ENCODE assay signal across 21 mouse cellular contexts in the genomic region with DNA sequence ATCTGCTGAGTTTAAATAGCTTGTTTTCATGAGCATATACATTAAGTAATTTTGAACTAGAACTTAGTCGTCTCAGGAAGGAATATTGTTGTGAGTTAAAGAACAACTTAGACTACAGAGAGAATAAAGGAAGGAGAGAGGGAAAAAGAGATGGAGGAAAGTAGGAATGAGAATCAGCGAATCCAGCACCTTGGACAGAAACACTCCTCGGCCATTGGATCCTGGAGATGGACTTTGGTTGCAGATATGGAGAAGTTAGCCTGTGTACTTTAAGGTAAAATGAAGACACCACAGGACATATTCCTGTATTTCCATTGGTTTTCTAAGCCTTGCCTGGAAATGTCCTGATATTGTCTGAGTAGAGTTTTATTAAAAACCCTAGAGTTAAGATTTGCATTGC.
DNase-seq lines count a peak whose midpoint lies in the region; ATAC-seq and TF ChIP-seq lines count a peak whose summit lies in the region.
"Had no signal": no experiment of that assay in that cellular context is flagged by ENCODE, and none has a peak within 500 bp of the region (broad histone marks: within the 10 kb centered on the region; RNA-seq: fewer than 3 reads in every experiment).

No protein-coding gene starts in this region.

- no peak overlapping the region for H3K4me3 ChIP-seq in embryonic facial prominence, embryonic 11.5 days (ENCODE audit: low read depth, low read length)
- H3K4me3 ChIP-seq in embryonic facial prominence, embryonic 10.5 days, result no peak overlapping the region
- no peak overlapping the region for H3K4me3 ChIP-seq in kidney, adult 2 months (ENCODE audit: insufficient read depth, low read depth, low read length)
- H3K4me3 ChIP-seq in neural tube, embryonic 11.5 days (ENCODE audit: low read depth, low read length), result no peak overlapping the region
- no peak overlapping the region for H3K4me3 ChIP-seq in neural tube, embryonic 15.5 days (replicated peaks)
- no peak overlapping the region for H3K4me3 ChIP-seq in limb, embryonic 14.5 days (replicated peaks; ENCODE audit: low read length)
- H3K4me3 ChIP-seq in liver, embryonic 12.5 days, result no peak overlapping the region
- H3K4me3 ChIP-seq: embryonic facial prominence, embryonic 12.5 days; forebrain, embryonic 12.5 days; heart, embryonic 12.5 days; hindbrain, embryonic 12.5 days had no signal

- no peak for ATAC-seq in embryonic facial prominence, embryonic 11.5 days (replicated peaks; ENCODE audit: insufficient number of reproducible peaks, low FRiP score, low TSS enrichment, low read depth)
- ATAC-seq in neural tube, embryonic 11.5 days (ENCODE audit: insufficient read depth, low FRiP score, low TSS enrichment), result no peak
- ATAC-seq in neural tube, embryonic 15.5 days (ENCODE audit: low FRiP score), result no peak
- ATAC-seq in limb, embryonic 14.5 days (ENCODE audit: low FRiP score, low read depth), result no peak
- ATAC-seq in liver, embryonic 12.5 days, result no peak
- ATAC-seq: forebrain, embryonic 16.5 days; hindbrain, embryonic 16.5 days; inflammation-experienced regulatory T-cells, adult 6 months had no signal

- H3K27me3 ChIP-seq in embryonic facial prominence, embryonic 11.5 days (ENCODE audit: control insufficient read depth, insufficient read depth, low read length), result no peaks in the 10 kb centered on the region
- no peaks in the 10 kb centered on the region for H3K27me3 ChIP-seq in embryonic facial prominence, embryonic 10.5 days (replicated peaks; ENCODE audit: low read depth, poor library complexity, severe bottlenecking)
- no peaks in the 10 kb centered on the region for H3K27me3 ChIP-seq in kidney, adult 2 months (replicated peaks; ENCODE audit: control insufficient read depth, insufficient read depth, low read length)
- no peaks in the 10 kb centered on the region for H3K27me3 ChIP-seq in neural tube, embryonic 11.5 days (ENCODE audit: control insufficient read depth, insufficient read depth, low read length)
- H3K27me3 ChIP-seq in neural tube, embryonic 15.5 days (replicated peaks), result no peaks in the 10 kb centered on the region
- H3K27me3 ChIP-seq in limb, embryonic 14.5 days (ENCODE audit: control insufficient read depth, insufficient read depth, low read length), result no peaks in the 10 kb centered on the region
- H3K27me3 ChIP-seq in liver, embryonic 12.5 days (replicated peaks), result no peaks in the 10 kb centered on the region
- H3K27me3 ChIP-seq: CH12.LX; embryonic facial prominence, embryonic 12.5 days; forebrain, embryonic 12.5 days; heart, embryonic 12.5 days; hindbrain, embryonic 12.5 days had no signal

- H3K27ac ChIP-seq in embryonic facial prominence, embryonic 11.5 days (replicated peaks; ENCODE audit: low read depth, low read length), result no peak overlapping the region
- H3K27ac ChIP-seq in embryonic facial prominence, embryonic 10.5 days (replicated peaks), result no peak overlapping the region
- H3K27ac ChIP-seq in kidney, adult 2 months (ENCODE audit: insufficient read depth, low read depth, low read length), result no peak overlapping the region
- no peak overlapping the region for H3K27ac ChIP-seq in neural tube, embryonic 11.5 days (ENCODE audit: low read depth, low read length)
- H3K27ac ChIP-seq in neural tube, embryonic 15.5 days (replicated peaks), result no peak overlapping the region
- H3K27ac ChIP-seq in limb, embryonic 14.5 days (replicated peaks; ENCODE audit: low read depth, low read length), result no peak overlapping the region
- no peak overlapping the region for H3K27ac ChIP-seq in liver, embryonic 12.5 days
- H3K27ac ChIP-seq: embryonic facial prominence, embryonic 12.5 days; forebrain, embryonic 12.5 days; hindbrain, embryonic 12.5 days had no signal

- no peaks in the 10 kb centered on the region for H3K36me3 ChIP-seq in embryonic facial prominence, embryonic 11.5 days (replicated peaks; ENCODE audit: control insufficient read depth, insufficient read depth, low read depth, low read length)
- H3K36me3 ChIP-seq in embryonic facial prominence, embryonic 10.5 days (replicated peaks), result no peaks in the 10 kb centered on the region
- H3K36me3 ChIP-seq in kidney, adult 2 months (ENCODE audit: control insufficient read depth, insufficient read depth, low read length), result no peaks in the 10 kb centered on the region
- H3K36me3 ChIP-seq in neural tube, embryonic 11.5 days (ENCODE audit: control insufficient read depth, insufficient read depth, low read length), result no peaks in the 10 kb centered on the region
- H3K36me3 ChIP-seq in neural tube, embryonic 15.5 days, result no peaks in the 10 kb centered on the region
- no peaks in the 10 kb centered on the region for H3K36me3 ChIP-seq in limb, embryonic 14.5 days (ENCODE audit: control insufficient read depth, insufficient read depth, low read length)
- no peaks in the 10 kb centered on the region for H3K36me3 ChIP-seq in liver, embryonic 12.5 days
- H3K36me3 ChIP-seq: embryonic facial prominence, embryonic 12.5 days; forebrain, embryonic 12.5 days; heart, embryonic 12.5 days; hindbrain, embryonic 12.5 days had no signal

- no peak for TF ChIP-seq CTCF in kidney, adult 2 months (conservative IDR thresholded peaks at IDR 0.05; ENCODE audit: insufficient read depth, insufficient read length, low read depth, low read length)

- H3K9me3 ChIP-seq in embryonic facial prominence, embryonic 11.5 days (replicated peaks; ENCODE audit: control insufficient read depth, low read length), result no peaks in the 10 kb centered on the region
- no peaks in the 10 kb centered on the region for H3K9me3 ChIP-seq in embryonic facial prominence, embryonic 10.5 days
- H3K9me3 ChIP-seq in neural tube, embryonic 11.5 days (ENCODE audit: control insufficient read depth, low read length), result no peaks in the 10 kb centered on the region
- H3K9me3 ChIP-seq in neural tube, embryonic 15.5 days (replicated peaks), result no peaks in the 10 kb centered on the region
- H3K9me3 ChIP-seq in limb, embryonic 14.5 days (ENCODE audit: control insufficient read depth, low read length), result no peaks in the 10 kb centered on the region
- H3K9me3 ChIP-seq in liver, embryonic 12.5 days (replicated peaks), result no peaks in the 10 kb centered on the region
- H3K9me3 ChIP-seq: embryonic facial prominence, embryonic 12.5 days; forebrain, embryonic 12.5 days; heart, embryonic 12.5 days; hindbrain, embryonic 12.5 days had no signal

- H3K4me2 ChIP-seq in embryonic facial prominence, embryonic 11.5 days (ENCODE audit: low read depth, low read length), result no peak overlapping the region
- H3K4me2 ChIP-seq in neural tube, embryonic 11.5 days (ENCODE audit: low read depth), result no peak overlapping the region
- no peak overlapping the region for H3K4me2 ChIP-seq in neural tube, embryonic 15.5 days
- H3K4me2 ChIP-seq in limb, embryonic 14.5 days (replicated peaks; ENCODE audit: low read depth, low read length, severe bottlenecking), result no peak overlapping the region
- no peak overlapping the region for H3K4me2 ChIP-seq in liver, embryonic 12.5 days
- H3K4me2 ChIP-seq: embryonic facial prominence, embryonic 12.5 days; forebrain, embryonic 12.5 days; heart, embryonic 12.5 days; hindbrain, embryonic 12.5 days had no signal

- DNase-seq in embryonic facial prominence, embryonic 11.5 days (ENCODE audit: low spot score), result peak; percentile 40
- no peak for DNase-seq in embryonic facial prominence, embryonic 10.5 days (ENCODE audit: low spot score)
- DNase-seq in kidney, postnatal 10 days, result peak; percentile 13
- no peak for DNase-seq in kidney, adult 2 months
- peak; percentile 11 for DNase-seq in neural tube, embryonic 11.5 days (ENCODE audit: low spot score)
- peak; percentile 44 for DNase-seq in limb, embryonic 14.5 days (ENCODE audit: low spot score)
- DNase-seq: adrenal gland, adult 2 months; adrenal gland, postnatal 25 days; cerebellum, adult 18-20 months; cerebellum, adult 9-11 months; gastrocnemius, postnatal 14 days had no signal

- H3K9ac ChIP-seq in embryonic facial prominence, embryonic 11.5 days (replicated peaks; ENCODE audit: low read length), result no peak overlapping the region
- H3K9ac ChIP-seq in neural tube, embryonic 11.5 days (ENCODE audit: low read length), result no peak overlapping the region
- no peak overlapping the region for H3K9ac ChIP-seq in neural tube, embryonic 15.5 days (replicated peaks)
- H3K9ac ChIP-seq in limb, embryonic 14.5 days (ENCODE audit: low read depth, low read length, severe bottlenecking), result no peak overlapping the region
- H3K9ac ChIP-seq in liver, embryonic 12.5 days, result no peak overlapping the region
- H3K9ac ChIP-seq: embryonic facial prominence, embryonic 12.5 days; forebrain, embryonic 12.5 days; heart, embryonic 12.5 days; hindbrain, embryonic 12.5 days had no signal

- H3K4me1 ChIP-seq in embryonic facial prominence, embryonic 11.5 days (ENCODE audit: control insufficient read depth, insufficient read depth, low read length), result no peaks in the 10 kb centered on the region
- no peaks in the 10 kb centered on the region for H3K4me1 ChIP-seq in embryonic facial prominence, embryonic 10.5 days
- H3K4me1 ChIP-seq in kidney, adult 2 months (ENCODE audit: control insufficient read depth, insufficient read depth, low read length), result no peaks in the 10 kb centered on the region
- H3K4me1 ChIP-seq in neural tube, embryonic 11.5 days (ENCODE audit: control insufficient read depth, insufficient read depth, low read length), result no peaks in the 10 kb centered on the region
- H3K4me1 ChIP-seq in neural tube, embryonic 15.5 days, result no peaks in the 10 kb centered on the region
- H3K4me1 ChIP-seq in limb, embryonic 14.5 days (ENCODE audit: control insufficient read depth, insufficient read depth, low read length), result no peaks in the 10 kb centered on the region
- no peaks in the 10 kb centered on the region for H3K4me1 ChIP-seq in liver, embryonic 12.5 days
- H3K4me1 ChIP-seq: embryonic facial prominence, embryonic 12.5 days; forebrain, embryonic 12.5 days; heart, embryonic 12.5 days; hindbrain, embryonic 12.5 days had no signal

- no peak for TF ChIP-seq POLR2A in kidney, adult 2 months (IDR thresholded peaks at IDR 0.05; ENCODE audit: low read depth, low read length)
- TF ChIP-seq POLR2A in limb, embryonic 14.5 days (IDR thresholded peaks at IDR 0.05; ENCODE audit: borderline replicate concordance, extremely low read depth, insufficient read depth, insufficient read length), result no peak

- WGBS in embryonic facial prominence, embryonic 11.5 days, result 60% methylated on average over 3 of the region's 3 CpGs
- 57% methylated on average over 3 of the region's 3 CpGs for WGBS in embryonic facial prominence, embryonic 10.5 days
- 45% methylated on average over 3 of the region's 3 CpGs for WGBS in kidney, adult 2 months
- 63% methylated on average over 3 of the region's 3 CpGs for WGBS in neural tube, embryonic 11.5 days
- WGBS in neural tube, embryonic 15.5 days, result 66% methylated on average over 3 of the region's 3 CpGs
- 53% methylated on average over 3 of the region's 3 CpGs for WGBS in limb, embryonic 14.5 days
- WGBS in liver, embryonic 12.5 days (ENCODE audit: insufficient replicate concordance), result 38% methylated on average over 3 of the region's 3 CpGs

Comparison
In these comparisons a context has a peak if more than half of its experiments do, and no peak if none do; other contexts are left out.
1. DNase-seq: peak in embryonic facial prominence, embryonic 11.5 days (single experiment), kidney, postnatal 10 days (single experiment), neural tube, embryonic 11.5 days (single experiment) and limb, embryonic 14.5 days (single experiment); none in embryonic facial prominence, embryonic 10.5 days (single experiment) and kidney, adult 2 months (single experiment).